Mouse (Mus musculus) adrenal gland, adult 2 months (tissue): ENCODE data around the gene Gpr27. TPM values are rescaled to one million over a fixed set of nuclear protein-coding genes. Genes with fewer than 3 reads are reported as not detected.
A peak's percentile ranks its signal among the peaks of the same experiment; 100 is the strongest.

ENCODE experiments used
- DNase-seq: peaks from one replicate; pipeline ENCODE4 v3.0.0; 2021
- polyA plus RNA-seq: library from polyadenylated mRNA; depleted of rRNA; stranded (reverse); fragments of >200 nt; gene quantifications from 2 replicates; pipeline ENCODE4 v1.2.3, GENCODE M21; 2012
- total RNA-seq, 2 experiments: library from RNA; stranded (reverse); gene quantifications; 2 replicates each; pipeline ENCODE4 v1.2.3; 2021

Gpr27 gene
- total and polyA plus RNA-seq, 3 experiments = 2.1 to 6.7 (median 4.3) TPM

- no peak for DNase-seq
Measured at GRCm38 (mm10) chr6:99674482-99674881, 18.0 kb upstream of the Gpr27 start.

- DNase-seq = no peak
Measured at GRCm38 (mm10) chr6:99677325-99677724, 15.2 kb upstream of the Gpr27 start.

- no peak for DNase-seq
Measured at GRCm38 (mm10) chr6:99678108-99678507, 14.4 kb upstream of the Gpr27 start.

GRCm38 (mm10) chr6:99683974-99684373 lies 8.5 kb upstream of the Gpr27 start:
- no peak for DNase-seq

- no peak for DNase-seq
Measured at GRCm38 (mm10) chr6:99684899-99685298, 7.6 kb upstream of the Gpr27 start.

- DNase-seq = no peak
Measured at GRCm38 (mm10) chr6:99688513-99688912, 4.0 kb upstream of the Gpr27 start.

GRCm38 (mm10) chr6:99691666-99692205 lies 743 bp upstream of the Gpr27 start:
- DNase-seq = peak; percentile 4

GRCm38 (mm10) chr6:99692916-99693841 lies 700 bp downstream of the Gpr27 start:
- DNase-seq = peak; percentile 48

- DNase-seq = no peak
Measured at GRCm38 (mm10) chr6:99700484-99700883, 8.0 kb downstream of the Gpr27 start.

GRCm38 (mm10) chr6:99711576-99712101 lies 19.2 kb downstream of the Gpr27 start:
- no peak for DNase-seq

- no peak for DNase-seq
Measured at GRCm38 (mm10) chr6:99713256-99713655, 20.8 kb downstream of the Gpr27 start.

GRCm38 (mm10) chr6:99715191-99715590 lies 22.7 kb downstream of the Gpr27 start:
- no peak for DNase-seq

GRCm38 (mm10) chr6:99715913-99716312 lies 23.4 kb downstream of the Gpr27 start:
- no peak for DNase-seq

- DNase-seq = no peak
Measured at GRCm38 (mm10) chr6:99721032-99721431, 28.6 kb downstream of the Gpr27 start.

- DNase-seq = no peak
Measured at GRCm38 (mm10) chr6:99722390-99722789, 29.9 kb downstream of the Gpr27 start.

- DNase-seq = peak; percentile 20
Measured at GRCm38 (mm10) chr6:99725971-99726561, 33.6 kb downstream of the Gpr27 start, which contains the start of gene Prok2. Prok2 (minus strand) TSS chr6:99726392.

GRCm38 (mm10) chr6:99726576-99727303 lies 34.3 kb downstream of the Gpr27 start:
- peak; percentile 6 for DNase-seq

GRCm38 (mm10) chr6:99729853-99730252 lies 37.4 kb downstream of the Gpr27 start:
- DNase-seq = no peak

GRCm38 (mm10) chr6:99731926-99732325 lies 39.4 kb downstream of the Gpr27 start:
- DNase-seq = no peak

- DNase-seq = no peak
Measured at GRCm38 (mm10) chr6:99732673-99733072, 40.2 kb downstream of the Gpr27 start.

GRCm38 (mm10) chr6:99734666-99735065 lies 42.2 kb downstream of the Gpr27 start:
- peak; percentile 87 for DNase-seq

- DNase-seq = no peak
Measured at GRCm38 (mm10) chr6:99742866-99743265, 50.4 kb downstream of the Gpr27 start.
